Mouse (Mus musculus): ENCODE measurements around the gene 1700037H04Rik.

DNA sequence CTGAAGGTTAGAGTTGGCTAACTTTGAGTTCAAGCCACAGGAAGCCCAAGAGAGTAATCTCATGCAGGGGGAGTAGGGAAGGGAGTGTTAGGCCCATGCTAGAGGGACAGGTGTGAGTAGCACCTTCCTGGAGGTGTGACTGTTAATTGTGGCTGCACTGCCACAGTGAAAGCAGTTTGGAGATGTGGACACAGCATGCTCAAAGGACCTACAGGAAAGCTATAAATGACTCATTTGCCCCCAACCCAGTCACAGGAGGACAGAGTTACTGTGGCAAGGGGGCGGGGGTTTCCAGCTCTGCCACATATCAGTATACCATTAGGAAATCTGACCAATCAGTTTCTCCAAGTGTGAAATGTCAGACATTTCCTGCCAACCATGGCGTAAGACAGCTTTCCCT, 14.3 kb downstream of the 1700037H04Rik start:
- no peak for TF ChIP-seq CTCF (IDR thresholded peaks at IDR 0.05; ENCODE audit: low read depth)
- no peak for TF ChIP-seq EP300 (IDR thresholded peaks at IDR 0.05; ENCODE audit: low read depth)

Data from heart, postnatal 0 days (tissue).